Mouse (Mus musculus): ENCODE measurements around the gene Gadl1. TPM values are rescaled to one million over a fixed set of nuclear protein-coding genes. Genes with fewer than 3 reads are reported as not detected.

Gene Gadl1
- polyA plus RNA-seq (2012; rRNA removed; ENCODE audit: low replicate concordance) = 0.04 TPM in 1 of 2 replicates, not detected in the other

DNA sequence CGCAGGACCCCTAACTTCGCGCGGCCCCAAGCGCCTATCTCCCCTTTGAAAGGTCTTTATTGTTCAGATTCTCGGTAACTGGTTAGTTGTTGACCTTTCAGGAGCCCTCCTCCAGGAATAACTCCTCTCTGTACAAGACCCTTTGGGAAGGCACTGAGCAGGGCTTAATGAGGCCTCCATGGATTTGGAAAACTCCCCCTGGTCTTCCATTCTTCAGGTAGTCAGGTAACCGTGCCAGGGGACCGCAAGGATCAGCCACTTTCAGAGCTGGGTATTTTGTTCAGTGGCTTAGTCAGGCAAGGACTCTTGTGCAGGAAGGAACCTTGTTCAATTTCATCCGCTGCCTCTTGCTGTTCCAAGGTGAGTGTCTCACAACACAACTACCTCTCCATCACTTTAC is at the start of gene Gadl1:
Gene Gadl1 (plus strand): TSS at position 301 of the 400 bp plus-strand sequence.

